Mouse (Mus musculus) telencephalon, adult 2 months (tissue): ENCODE measurements at regions not wholly inside any gene's neighbourhood (a gene's known extent, or its start where the extent isn't known, plus 50 kb on each side); places are given as distances from the start of the nearest gene placed in this dataset.

ENCODE experiments used
- DNase-seq: peaks from one replicate; pipeline ENCODE4 v3.0.0-alpha.2; 2011; ENCODE audit warnings: low read depth, low spot score

DNA sequence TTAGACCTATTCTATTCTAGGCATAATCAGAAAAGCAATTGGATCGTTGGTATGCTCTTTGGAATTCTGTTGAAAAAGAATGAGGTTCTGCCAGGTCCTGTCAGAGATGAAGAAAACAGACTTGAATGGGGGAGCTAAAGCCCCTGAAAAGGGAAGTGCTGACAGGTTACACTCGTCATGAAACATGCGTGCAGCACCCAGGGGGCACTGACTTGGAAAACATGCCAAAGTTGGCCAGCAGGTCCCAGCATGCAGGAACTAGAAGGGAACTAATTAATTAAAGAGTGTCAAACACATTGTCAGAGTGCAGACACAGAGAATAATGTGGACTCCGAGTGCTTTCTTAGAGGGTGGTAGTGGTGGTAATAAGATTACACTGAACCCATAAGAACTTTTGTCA lies 346.2 kb upstream of the Smarca2 start:
- DNase-seq = no peak

DNA sequence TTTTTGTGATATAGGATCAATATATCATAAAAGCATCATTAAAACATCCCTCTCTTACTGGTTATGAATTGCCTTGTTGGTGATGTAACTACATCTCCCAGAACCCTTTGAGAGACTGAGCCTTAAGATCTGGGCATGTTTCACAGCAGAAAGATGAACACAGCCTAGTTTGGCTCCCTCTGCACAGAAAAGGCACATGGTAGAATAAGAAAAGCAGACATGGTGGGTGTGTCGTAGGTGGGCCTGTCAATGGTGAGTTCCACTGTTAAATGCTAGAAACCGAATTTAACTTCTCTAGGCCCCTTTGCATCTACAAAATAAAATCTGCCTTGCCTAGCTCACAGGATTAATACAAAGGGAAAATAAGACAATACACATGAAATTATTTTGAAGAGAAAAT lies 343.3 kb upstream of the Smarca2 start:
- DNase-seq = peak; percentile 82

DNA sequence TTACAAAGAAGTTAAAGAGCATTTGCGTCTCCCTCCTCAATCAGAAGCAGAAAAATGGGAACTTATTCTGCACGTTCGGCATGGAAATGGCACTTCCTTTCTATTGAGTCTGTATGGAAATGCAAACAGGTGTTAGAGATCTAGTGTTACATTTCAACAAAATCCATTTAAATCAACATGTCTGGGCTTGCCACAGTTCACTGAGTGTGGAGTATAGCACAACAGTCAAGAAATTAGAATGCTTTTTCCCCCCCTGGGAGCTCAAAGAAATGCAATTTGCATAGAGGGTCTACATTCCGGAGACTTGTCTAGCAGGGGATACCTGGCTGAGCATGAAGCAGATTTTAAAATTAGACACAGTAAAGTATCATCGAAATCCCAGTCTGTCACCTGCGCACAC lies 308.5 kb upstream of the Smarca2 start:
- DNase-seq = no peak

GRCm38 (mm10) chr19:26308477-26309135 lies 296.2 kb upstream of the Smarca2 start:
- DNase-seq = peak; percentile 39

DNA sequence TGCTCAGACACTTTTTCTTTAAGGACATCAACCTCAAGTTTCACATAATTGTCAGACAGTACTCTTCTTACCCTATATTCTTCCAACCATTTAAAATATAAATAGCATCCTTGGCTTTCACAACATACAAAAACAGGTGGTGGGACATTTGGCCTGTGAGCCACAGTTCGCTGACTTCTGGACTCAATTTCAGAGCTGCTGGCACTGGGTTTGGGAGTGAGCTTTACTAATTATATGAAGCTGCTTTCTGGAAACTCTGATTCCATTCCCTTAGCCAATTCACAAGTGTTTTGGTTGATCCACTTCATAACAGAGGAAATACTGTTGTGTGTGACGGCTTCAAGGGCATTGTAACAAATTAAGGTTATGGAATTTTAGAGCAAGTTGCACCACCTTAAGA lies 285.9 kb upstream of the Smarca2 start:
- DNase-seq = no peak

DNA sequence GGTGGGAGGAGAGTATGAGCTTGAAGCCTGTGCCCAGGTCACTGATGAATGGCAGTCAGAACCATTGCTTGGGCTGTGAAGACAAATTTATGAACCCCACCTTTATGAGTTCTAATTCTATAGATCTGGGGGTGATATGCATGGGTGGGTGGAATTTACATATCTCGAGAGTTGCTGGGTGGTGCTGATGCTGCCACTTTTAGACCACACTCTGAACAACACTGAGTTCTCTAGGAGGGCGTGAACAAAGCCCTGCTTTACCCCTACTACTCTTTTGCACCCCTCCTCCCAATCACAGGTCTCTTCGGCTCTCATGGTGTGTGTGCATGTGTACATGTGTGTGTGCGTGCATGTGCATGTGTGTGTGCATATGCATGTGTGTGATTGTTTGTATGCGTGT lies 281.2 kb upstream of the Smarca2 start:
- no peak for DNase-seq

DNA sequence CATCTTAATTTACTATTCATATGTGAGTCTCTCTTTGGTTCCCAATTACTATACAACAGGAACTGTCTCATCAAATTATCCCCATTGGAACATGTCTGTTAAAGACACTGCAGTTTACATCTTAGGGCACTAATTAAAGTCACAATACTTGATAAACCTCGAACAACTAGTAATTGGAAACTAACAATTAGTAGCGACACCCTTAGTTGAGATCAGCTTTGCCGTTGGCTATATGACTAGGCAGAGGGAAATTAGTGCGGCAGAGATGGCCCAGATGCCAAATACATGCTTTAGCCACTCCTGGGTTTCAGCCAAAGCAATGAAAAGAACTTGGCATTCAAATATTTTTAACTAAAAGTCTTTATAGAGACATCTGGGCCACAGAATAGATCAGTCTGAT lies 265.7 kb upstream of the Smarca2 start:
- DNase-seq = no peak

GRCm38 (mm10) chr19:26340155-26340554 lies 264.7 kb upstream of the Smarca2 start:
- DNase-seq = peak; percentile 53

DNA sequence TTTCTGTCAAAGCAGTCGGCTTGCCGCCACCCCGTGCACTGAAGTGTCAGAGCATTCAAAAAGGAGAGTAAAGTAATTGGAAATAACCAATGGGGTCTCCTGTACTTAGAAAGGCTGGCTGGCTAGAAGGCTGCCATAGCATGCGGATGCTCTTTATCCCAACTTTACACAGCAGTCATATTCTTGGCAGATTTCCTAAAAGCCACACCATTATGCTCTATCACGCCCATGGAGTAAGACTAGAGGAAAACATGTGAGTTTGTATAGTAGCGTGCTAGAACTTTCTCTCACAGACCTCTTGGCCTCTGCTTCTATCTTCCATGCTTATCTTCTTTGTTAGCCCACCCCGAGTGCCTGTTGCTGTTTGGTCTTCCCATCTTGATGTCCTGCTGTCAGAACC lies 249.8 kb upstream of the Smarca2 start:
- DNase-seq = no peak

DNA sequence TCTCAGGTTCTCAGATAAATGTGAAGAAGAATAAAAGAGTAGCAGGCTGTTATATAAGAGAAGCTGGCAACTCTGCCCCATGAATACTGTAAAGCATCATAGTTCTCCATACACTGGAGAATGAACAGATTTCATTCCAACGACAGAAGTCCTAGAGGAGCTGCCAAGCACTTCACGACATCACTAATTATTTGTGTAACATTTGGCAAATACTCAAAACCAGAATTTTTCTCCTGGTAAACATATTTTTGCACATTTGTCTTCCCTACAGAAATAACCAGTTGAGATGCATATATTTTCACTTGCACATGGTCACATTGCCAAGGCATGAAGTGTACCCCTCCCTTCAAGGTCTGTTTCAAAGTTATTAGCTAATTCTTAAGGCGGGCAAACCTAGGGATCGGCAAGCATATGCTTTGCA lies 220.9 kb upstream of the Smarca2 start:
- peak; percentile 60 for DNase-seq

DNA sequence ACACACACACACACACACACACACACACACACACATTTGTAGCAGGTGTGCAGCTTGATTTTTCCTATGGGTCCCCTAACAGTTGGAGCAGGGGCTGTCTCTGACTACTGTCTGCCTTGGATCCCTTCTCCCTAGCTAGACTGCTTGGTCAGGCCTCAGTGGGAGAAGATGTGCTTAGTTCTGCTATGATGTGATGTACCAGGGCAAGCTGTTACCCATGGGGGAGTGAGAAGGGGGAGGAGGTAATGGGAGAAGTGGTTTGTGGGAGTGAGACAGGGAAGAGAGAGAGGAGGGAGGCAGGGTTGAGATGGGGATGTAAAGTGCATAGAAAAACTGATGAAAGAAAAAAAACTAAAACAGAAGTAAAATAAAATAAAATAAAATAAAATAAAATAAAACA lies 218.8 kb upstream of the Smarca2 start:
- peak; percentile 28 for DNase-seq

- no peak for DNase-seq
Observed at GRCm38 (mm10) chr19:26412684-26413083, 192.2 kb upstream of the Smarca2 start.

DNA sequence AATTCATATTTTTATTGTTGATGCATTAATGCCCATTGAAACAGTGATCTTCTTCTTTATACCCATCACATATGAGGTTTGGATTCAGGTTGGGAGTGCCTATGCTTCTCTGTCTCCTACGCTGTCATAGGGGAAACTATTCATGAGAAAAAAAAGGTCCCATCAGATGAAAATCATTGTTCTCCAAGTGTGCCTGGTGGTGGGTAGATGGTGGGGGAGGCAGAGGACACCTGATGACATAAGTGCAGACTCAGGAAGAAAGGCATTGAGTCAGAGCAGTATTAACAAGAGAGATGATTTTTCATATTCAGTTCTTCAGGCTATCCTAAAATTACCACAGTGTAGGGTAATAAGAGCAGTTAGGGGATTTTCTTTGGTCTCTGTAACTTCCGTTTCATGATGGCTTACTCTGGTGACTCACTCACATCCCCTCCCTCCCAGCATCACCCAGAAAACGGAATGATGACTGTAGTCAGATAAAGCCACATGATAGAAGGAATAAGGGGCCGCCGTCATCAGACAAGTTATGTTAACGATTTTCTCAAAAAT lies 190.3 kb upstream of the Smarca2 start:
- DNase-seq = no peak

GRCm38 (mm10) chr19:26419781-26420180 lies 185.1 kb upstream of the Smarca2 start:
- no peak for DNase-seq

- DNase-seq = no peak
Observed at GRCm38 (mm10) chr19:26439163-26439562, 165.7 kb upstream of the Smarca2 start.

DNA sequence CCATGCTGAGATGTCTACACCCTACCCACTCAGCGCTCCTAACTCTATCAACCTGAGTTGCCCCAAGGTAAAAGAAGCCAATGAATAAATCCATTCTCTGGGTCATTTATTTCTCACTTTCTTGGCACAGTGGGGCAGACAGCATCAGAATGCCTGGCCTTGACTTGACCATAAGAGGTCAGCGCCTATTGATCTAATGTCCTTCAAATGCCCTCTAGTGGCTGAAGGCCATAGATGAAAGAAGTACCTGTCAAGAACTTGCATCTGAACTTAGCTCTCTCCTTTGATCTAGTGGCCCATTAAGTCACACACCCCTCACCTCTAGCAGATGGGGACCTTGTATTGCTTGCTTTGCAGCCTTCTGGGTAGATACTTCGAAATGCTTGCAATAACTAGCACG lies 159.5 kb upstream of the Smarca2 start:
- no peak for DNase-seq

- DNase-seq = no peak
Observed at GRCm38 (mm10) chr19:26447427-26448023, 157.3 kb upstream of the Smarca2 start.

GRCm38 (mm10) chr19:26461712-26462111 lies 143.1 kb upstream of the Smarca2 start:
- no peak for DNase-seq

GRCm38 (mm10) chr19:26465228-26465627 lies 139.6 kb upstream of the Smarca2 start:
- DNase-seq = no peak

- no peak for DNase-seq
Observed at GRCm38 (mm10) chr19:26466244-26466643, 138.6 kb upstream of the Smarca2 start.

- DNase-seq = no peak
Observed at GRCm38 (mm10) chr19:26467179-26467651, 137.6 kb upstream of the Smarca2 start.

GRCm38 (mm10) chr19:26472659-26473058 lies 132.2 kb upstream of the Smarca2 start:
- no peak for DNase-seq

DNA sequence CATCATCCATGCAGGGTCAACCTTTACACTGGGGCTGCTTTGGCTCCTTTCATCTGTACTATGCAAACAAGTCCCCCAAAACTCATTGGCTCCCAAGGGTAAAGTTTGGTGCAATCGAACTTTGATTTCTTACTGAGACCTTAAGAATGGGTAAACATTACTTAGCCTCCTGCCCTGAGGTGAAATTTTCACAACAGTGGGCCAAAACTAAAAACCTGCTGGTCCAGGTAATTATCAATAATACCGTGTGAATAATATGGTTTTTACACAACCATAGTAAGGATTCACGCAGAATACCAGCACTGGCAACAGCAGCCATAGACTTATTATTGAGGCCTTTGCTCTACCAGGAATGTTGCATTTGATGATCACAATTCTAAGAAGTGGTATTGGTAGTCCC lies 131.6 kb upstream of the Smarca2 start:
- DNase-seq = no peak
